Mouse (Mus musculus) MEL (cell line): ENCODE results near the gene Met.

Source experiments
- CTCF ChIP-seq, 3 experiments: IDR thresholded peaks in 2 of 3; conservative IDR thresholded peaks in 1 of 3; 2 replicates each; pipeline ENCODE4 v1.5.1; 2011 to 2012; ENCODE audit warnings: low read length in 3 of 3, low read depth in 2 of 3, mild to moderate bottlenecking in 2 of 3, improper control_type of control experiment in 1 of 3, inconsistent platforms in 1 of 3, mixed read lengths in 1 of 3, moderate library complexity in 1 of 3; ENCODE audit not compliant: control insufficient read depth in 1 of 3, insufficient read depth in 1 of 3, poor library complexity in 1 of 3, severe bottlenecking in 1 of 3
- E2F4 ChIP-seq: IDR thresholded peaks from 2 replicates; pipeline ENCODE4 v1.6.1; 2011; ENCODE audit warnings: low read depth, low read length, improper control_type of control experiment, borderline replicate concordance
- ETS1 ChIP-seq: IDR thresholded peaks from 2 replicates; pipeline ENCODE4 v1.6.1; 2012; ENCODE audit warnings: low read depth, mild to moderate bottlenecking, inconsistent platforms, low read length, improper control_type of control experiment, moderate library complexity
- MAX ChIP-seq: IDR thresholded peaks from 2 replicates; pipeline ENCODE4 v1.6.1; 2011; ENCODE audit warnings: low read length, improper control_type of control experiment
- MYC ChIP-seq: IDR thresholded peaks from 2 replicates; pipeline ENCODE4 v1.6.1; 2011; ENCODE audit warnings: low read depth, mild to moderate bottlenecking, low read length, improper control_type of control experiment, moderate library complexity
- RCOR1 ChIP-seq: IDR thresholded peaks from 2 replicates; pipeline ENCODE4 v1.6.1; 2012; ENCODE audit warnings: low read depth, mild to moderate bottlenecking, inconsistent platforms, low read length, improper control_type of control experiment
- TBP ChIP-seq: IDR thresholded peaks from 2 replicates; pipeline ENCODE4 v1.8.0; 2011; ENCODE audit warnings: low read depth, low read length, improper control_type of control experiment

GRCm38 (mm10) chr6:17549645-17550044 is 86.0 kb downstream of the Met start:
- TF ChIP-seq CTCF (IDR thresholded peaks at IDR 0.05 in 2 of 3, conservative IDR thresholded peaks at IDR 0.05 in 1 of 3; ENCODE audit: control insufficient read depth in 1 of 3, insufficient read depth in 1 of 3, low read depth in 2 of 3, low read length in 3 of 3, poor library complexity in 1 of 3, severe bottlenecking in 1 of 3) (no peak), MAX (no peak), E2F4 (no peak), MYC (no peak), TBP (no peak), ETS1 (no peak), RCOR1 (no peak)
